Mouse (Mus musculus): ENCODE measurements around the gene Olfr492.

Olfr492 gene

DNA sequence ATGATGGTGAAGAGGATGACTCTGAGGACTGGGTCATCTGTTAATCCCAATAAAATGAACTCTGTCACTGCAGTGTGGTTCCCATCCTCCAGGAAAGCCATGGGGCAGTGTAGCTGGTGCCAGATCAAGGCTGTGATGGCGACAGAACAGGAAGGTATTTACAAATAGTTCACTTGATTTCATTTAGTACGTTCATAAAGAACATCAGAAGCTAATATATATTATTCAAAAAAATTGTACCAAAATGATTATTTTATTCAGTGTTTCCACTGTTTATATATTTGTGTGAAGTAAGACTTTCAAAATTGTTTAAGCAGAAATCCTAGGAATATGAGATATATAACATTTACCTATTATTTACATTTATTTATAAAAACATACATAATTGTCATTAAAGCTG, at the start of gene Olfr492:
Olfr492 (minus strand) TSS at position 101 of the 400 bp plus-strand sequence.
- no peak for DNase-seq

DNA sequence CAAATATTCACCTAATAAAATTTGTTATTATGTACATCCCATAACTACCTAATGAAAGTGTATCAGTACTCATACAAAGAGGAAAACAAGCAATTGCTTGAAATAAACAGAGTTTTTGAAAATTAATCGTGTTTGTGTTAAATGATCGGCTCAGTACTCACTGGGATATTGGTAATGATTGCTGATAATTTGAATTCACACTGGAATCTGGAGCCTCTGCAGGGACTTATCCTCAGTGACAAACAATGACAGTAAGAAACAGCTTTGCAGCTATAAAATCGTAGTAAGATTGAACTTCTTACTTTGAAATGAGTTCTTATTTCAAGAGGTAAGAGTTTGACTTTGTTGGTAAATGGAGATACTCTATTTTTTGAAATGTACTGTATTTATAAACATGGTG, 41.6 kb upstream of the Olfr492 start, which contains the start of gene Olfr494:
Olfr494 (plus strand) TSS at position 301 of the 400 bp plus-strand sequence.
- DNase-seq = no peak

DNA sequence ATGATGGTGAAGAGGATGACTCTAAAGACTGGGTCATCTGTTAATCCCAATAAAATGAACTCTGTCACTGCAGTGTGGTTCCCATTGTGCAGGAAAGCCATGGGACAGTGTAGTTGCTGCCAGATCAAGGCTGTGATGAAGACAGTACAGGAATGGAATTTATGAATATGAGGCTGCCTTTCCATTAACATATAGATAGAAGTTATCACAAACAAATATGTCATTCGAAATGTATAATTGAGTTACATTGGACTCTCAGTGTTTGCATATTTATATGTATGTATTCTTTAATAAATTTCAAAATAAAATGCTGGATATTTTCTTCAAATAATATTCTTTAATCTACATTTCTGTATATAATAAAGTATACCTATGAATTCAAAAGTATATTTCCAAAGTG, 23.4 kb upstream of the Olfr492 start, which contains the start of gene Olfr493:
Olfr493 (minus strand) TSS at position 101 of the 400 bp plus-strand sequence.
- DNase-seq = no peak

DNA sequence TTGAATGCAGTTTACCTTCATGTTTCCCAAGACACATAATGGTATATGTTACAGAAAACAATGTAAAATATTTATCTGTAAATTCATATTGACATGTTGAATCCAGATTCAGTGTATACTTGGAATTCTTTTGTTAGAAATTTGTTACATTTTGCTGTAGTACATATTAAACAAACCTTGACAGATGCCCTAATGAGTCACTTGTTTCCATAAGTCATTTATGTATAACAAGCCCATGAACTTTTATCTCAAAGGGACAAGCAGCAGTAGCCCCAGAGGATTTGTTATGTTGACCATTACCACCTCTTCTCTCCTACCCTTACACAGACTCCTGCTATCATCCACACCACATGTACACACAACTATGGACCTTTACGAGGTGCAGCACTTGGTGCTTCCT, 10.3 kb downstream of the Olfr492 start, which contains the start of gene Olfr491:
Olfr491 (plus strand) TSS at position 301 of the 400 bp plus-strand sequence.
- DNase-seq = no peak

DNA sequence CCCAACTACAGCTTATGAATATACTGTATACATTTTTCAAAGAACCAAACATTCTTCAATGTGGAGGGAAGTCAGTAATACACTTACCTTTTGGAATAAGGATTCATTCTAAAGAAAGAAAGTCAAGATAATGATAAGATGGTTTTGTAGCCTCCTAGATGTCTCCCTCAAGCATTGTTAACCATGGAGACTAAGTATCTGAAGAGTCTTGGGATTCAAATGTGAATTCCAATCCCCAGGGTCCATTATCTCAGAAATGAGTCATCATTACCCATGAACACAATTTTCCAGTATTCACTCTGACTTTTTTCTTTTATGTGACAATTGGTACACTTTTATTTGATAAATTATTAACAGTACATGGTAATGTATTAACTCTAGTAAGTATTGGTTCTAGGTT, 34.6 kb downstream of the Olfr492 start, which contains the start of gene Olfr490:
Olfr490 (minus strand) TSS at position 101 of the 400 bp plus-strand sequence.
- no peak for DNase-seq

Data from thymus, postnatal 36 days (tissue).